24 mouse cellular contexts compared by ENCODE assay signal in the genomic region with DNA sequence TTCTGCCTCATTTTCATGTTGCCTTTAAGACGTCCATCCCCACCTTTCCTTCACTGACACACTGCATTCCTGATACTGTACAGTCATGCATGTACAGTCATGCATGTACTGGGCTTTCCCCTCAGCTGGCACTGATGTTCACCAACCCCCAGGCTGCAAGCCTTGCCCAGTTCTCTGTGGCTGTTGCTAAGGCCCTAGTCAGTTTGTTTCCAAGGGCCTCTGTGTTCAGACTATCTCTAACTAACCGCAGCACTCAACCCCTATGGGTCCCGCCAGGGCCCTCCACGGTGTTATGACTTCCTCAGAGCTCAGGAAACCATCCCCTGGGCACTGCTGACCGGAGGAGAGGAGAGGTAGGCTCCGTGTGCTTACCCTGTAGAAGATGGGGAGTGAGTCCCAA. TPM values are rescaled to one million over a fixed set of nuclear protein-coding genes. Genes with fewer than 3 reads are reported as not detected.
DNase-seq lines count a peak whose midpoint lies in the region; ATAC-seq and TF ChIP-seq lines count a peak whose summit lies in the region.
"Had no signal": no experiment of that assay in that cellular context is flagged by ENCODE, and none has a peak within 500 bp of the region (broad histone marks: within the 10 kb centered on the region; RNA-seq: fewer than 3 reads in every experiment).

No protein-coding gene starts in this region.

- ATAC-seq in forebrain, postnatal 0 days = peak; percentile 14; the same call in 1 of the 2 replicates
- ATAC-seq in forebrain, embryonic 12.5 days (ENCODE audit: low FRiP score) = no peak
- peak; percentile 21; the same call in 1 of the 2 replicates for ATAC-seq in lung, embryonic 16.5 days (ENCODE audit: low read depth)
- peak; percentile 71 for ATAC-seq in common myeloid progenitor, adult 5-6 weeks (replicated peaks; ENCODE audit: low read depth, poor library complexity, severe bottlenecking)
- ATAC-seq: forebrain, embryonic 14.5 days had no signal

- DNase-seq in forebrain, postnatal 0 days = no peak
- no peak for DNase-seq in lung, adult 2 months
- peak; percentile 27 for DNase-seq in splenic B cell, adult 2 months (ENCODE audit: low read depth, low spot score)
- DNase-seq in ovary, postnatal 36 days (ENCODE audit: low spot score) = no peak
- DNase-seq in frontal cortex, postnatal 36 days (ENCODE audit: low spot score in 2 of 2) = no peak
- DNase-seq: adrenal gland, adult 8-10 months; cerebellum, adult 9-11 months; gastrocnemius, postnatal 36 days; heart, postnatal 10 days; kidney, adult 11 months; layer of hippocampus, postnatal 36 days; lung, postnatal 10 days; thymus, postnatal 36 days had no signal

- H3K4me1 ChIP-seq in forebrain, postnatal 0 days (ENCODE audit: insufficient read depth) = no peaks in the 10 kb centered on the region
- peaks cover 5% of the 10 kb centered on the region; the same call in 1 of the 2 replicates for H3K4me1 ChIP-seq in forebrain, embryonic 12.5 days
- peaks cover 18% of the 10 kb centered on the region for H3K4me1 ChIP-seq in lung, embryonic 16.5 days (replicated peaks; ENCODE audit: control insufficient read depth, insufficient read depth, low read length)
- H3K4me1 ChIP-seq in lung, adult 2 months (ENCODE audit: control insufficient read depth, insufficient read depth, low read length) = peaks cover 6% of the 10 kb centered on the region; the same call in 1 of the 2 replicates

- TF ChIP-seq POLR2A in lung, adult 2 months (IDR thresholded peaks at IDR 0.05; ENCODE audit: borderline replicate concordance, extremely low read depth, low read depth, low read length) = no peak

- 77% methylated on average over 6 of the region's 6 CpGs for WGBS in forebrain, postnatal 0 days
- WGBS in forebrain, embryonic 12.5 days = 78% methylated on average over 6 of the region's 6 CpGs
- 52% methylated on average over 6 of the region's 6 CpGs for WGBS in lung, embryonic 16.5 days
- 50% methylated on average over 6 of the region's 6 CpGs for WGBS in lung, adult 2 months

- no peak overlapping the region for H3K27ac ChIP-seq in forebrain, postnatal 0 days (ENCODE audit: low read depth, low read length)
- H3K27ac ChIP-seq in forebrain, embryonic 12.5 days = no peak overlapping the region
- H3K27ac ChIP-seq in lung, embryonic 16.5 days (ENCODE audit: low read length) = no peak overlapping the region
- H3K27ac ChIP-seq: embryonic facial prominence, embryonic 12.5 days; heart, embryonic 10.5 days; hindbrain, embryonic 15.5 days; layer of hippocampus, adult 2 months; limb, embryonic 15.5 days had no signal

- H3K27me3 ChIP-seq in forebrain, postnatal 0 days (ENCODE audit: insufficient read depth, low read length) = no peaks in the 10 kb centered on the region
- no peaks in the 10 kb centered on the region for H3K27me3 ChIP-seq in forebrain, embryonic 12.5 days
- no peaks in the 10 kb centered on the region for H3K27me3 ChIP-seq in lung, embryonic 16.5 days (ENCODE audit: control insufficient read depth, insufficient read depth, low read depth, low read length)
- H3K27me3 ChIP-seq in splenic B cell, adult 2 months (ENCODE audit: control insufficient read depth, insufficient read depth, low read length, poor library complexity, severe bottlenecking) = no peaks in the 10 kb centered on the region
- H3K27me3 ChIP-seq: embryonic facial prominence, embryonic 12.5 days; hindbrain, embryonic 15.5 days; limb, embryonic 15.5 days had no signal

- no peak overlapping the region for H3K4me2 ChIP-seq in forebrain, postnatal 0 days (ENCODE audit: low read depth)
- no peak overlapping the region for H3K4me2 ChIP-seq in forebrain, embryonic 12.5 days
- H3K4me2 ChIP-seq in lung, embryonic 16.5 days (ENCODE audit: low read depth, low read length) = no peak overlapping the region
- H3K4me2 ChIP-seq: embryonic facial prominence, embryonic 12.5 days; hindbrain, embryonic 15.5 days; limb, embryonic 15.5 days had no signal

- TF ChIP-seq CTCF in forebrain, postnatal 0 days (IDR thresholded peaks at IDR 0.05; ENCODE audit: low read depth) = no peak
- TF ChIP-seq CTCF in lung, adult 2 months (IDR thresholded peaks at IDR 0.05; ENCODE audit: insufficient read depth, low read length) = no peak

- no peaks in the 10 kb centered on the region for H3K36me3 ChIP-seq in forebrain, postnatal 0 days (ENCODE audit: insufficient read depth)
- no peaks in the 10 kb centered on the region for H3K36me3 ChIP-seq in forebrain, embryonic 12.5 days (replicated peaks)
- no peaks in the 10 kb centered on the region for H3K36me3 ChIP-seq in lung, embryonic 16.5 days (ENCODE audit: control insufficient read depth, insufficient read depth, low read length)
- H3K36me3 ChIP-seq in splenic B cell, adult 2 months (ENCODE audit: control insufficient read depth, insufficient read depth, low read length, poor library complexity, severe bottlenecking) = no peaks in the 10 kb centered on the region
- H3K36me3 ChIP-seq: embryonic facial prominence, embryonic 12.5 days; heart, embryonic 10.5 days; hindbrain, embryonic 15.5 days; limb, embryonic 15.5 days had no signal

- H3K9ac ChIP-seq in forebrain, postnatal 0 days = no peak overlapping the region
- H3K9ac ChIP-seq in forebrain, embryonic 12.5 days = no peak overlapping the region
- H3K9ac ChIP-seq in lung, embryonic 16.5 days (ENCODE audit: low read length) = no peak overlapping the region
- H3K9ac ChIP-seq: embryonic facial prominence, embryonic 12.5 days; hindbrain, embryonic 15.5 days; limb, embryonic 15.5 days had no signal

- no peak overlapping the region for H3K4me3 ChIP-seq in forebrain, postnatal 0 days (ENCODE audit: low read depth, low read length)
- no peak overlapping the region for H3K4me3 ChIP-seq in forebrain, embryonic 12.5 days (replicated peaks)
- no peak overlapping the region for H3K4me3 ChIP-seq in lung, embryonic 16.5 days (ENCODE audit: low read length)
- H3K4me3 ChIP-seq in lung, adult 2 months (replicated peaks; ENCODE audit: extremely low read depth, low read depth, low read length) = no peak overlapping the region
- H3K4me3 ChIP-seq: embryonic facial prominence, embryonic 12.5 days; erythroblast, embryonic 14.5 days; heart, embryonic 10.5 days; hindbrain, embryonic 15.5 days; layer of hippocampus, adult 2 months; limb, embryonic 15.5 days; megakaryocyte, embryonic 14.5 days had no signal

- H3K9me3 ChIP-seq in forebrain, postnatal 0 days (ENCODE audit: low read length) = no peaks in the 10 kb centered on the region
- H3K9me3 ChIP-seq in forebrain, embryonic 12.5 days = no peaks in the 10 kb centered on the region
- no peaks in the 10 kb centered on the region for H3K9me3 ChIP-seq in lung, embryonic 16.5 days (ENCODE audit: control insufficient read depth, low read length)
- H3K9me3 ChIP-seq: embryonic facial prominence, embryonic 12.5 days; heart, embryonic 10.5 days; hindbrain, embryonic 15.5 days; limb, embryonic 15.5 days; megakaryocyte, embryonic 14.5 days had no signal

RNA-seq across cellular contexts. Expression of a gene that starts 16.8 kb away (rescaled TPM):
- 6.7 and 8.1 TPM in 2 replicates for total RNA-seq in forebrain, postnatal 0 days (2014; rRNA removed)
- polyA plus RNA-seq in forebrain, postnatal 0 days (2015; fragmentation: Nextera tagmentation; extraction: Ambion mirVana) = 8.2 and 8.3 TPM in 2 replicates
- 104 and 106 TPM in 2 replicates for polyA plus RNA-seq in forebrain, embryonic 12.5 days (2016; fragmentation: Nextera tagmentation; extraction: Ambion mirVana)
- polyA plus RNA-seq in lung, embryonic 16.5 days (2015; fragmentation: Nextera tagmentation; extraction: Ambion mirVana) = 138 and 146 TPM in 2 replicates
- 1.7 and 3.0 TPM in 2 replicates for polyA plus RNA-seq in lung, adult 2 months (2012; rRNA removed)
- total RNA-seq in common myeloid progenitor, adult 5-6 weeks (2017) = 229 and 241 TPM in 2 replicates

RNA-seq across cellular contexts. Expression of a gene that starts 49.0 kb away (rescaled TPM):
- total RNA-seq in forebrain, postnatal 0 days (2014; rRNA removed) = 3,281 and 3,879 TPM in 2 replicates
- 995 and 1,414 TPM in 2 replicates for polyA plus RNA-seq in forebrain, postnatal 0 days (2015; fragmentation: Nextera tagmentation; extraction: Ambion mirVana)
- polyA plus RNA-seq in forebrain, embryonic 12.5 days (2016; fragmentation: Nextera tagmentation; extraction: Ambion mirVana) = 758 and 840 TPM in 2 replicates
- polyA plus RNA-seq in lung, embryonic 16.5 days (2015; fragmentation: Nextera tagmentation; extraction: Ambion mirVana) = 1,274 and 1,299 TPM in 2 replicates
- 6,011 and 7,617 TPM in 2 replicates for polyA plus RNA-seq in lung, adult 2 months (2012; rRNA removed)
- 4,884 and 5,218 TPM in 2 replicates for total RNA-seq in common myeloid progenitor, adult 5-6 weeks (2017)

Comparison
In these comparisons a context has a peak if more than half of its experiments do, and no peak if none do; other contexts are left out.
1. RNA of a gene that starts 16.8 kb away (polyA plus RNA-seq): 138 to 146 TPM in lung, embryonic 16.5 days and 104 to 106 TPM in forebrain, embryonic 12.5 days; 8.2 to 8.3 TPM in forebrain, postnatal 0 days and 1.7 to 3.0 TPM in lung, adult 2 months; every median in the first group is over 10 times any median in the second.